8 mouse cellular contexts compared by ENCODE assay signal in the genomic region with DNA sequence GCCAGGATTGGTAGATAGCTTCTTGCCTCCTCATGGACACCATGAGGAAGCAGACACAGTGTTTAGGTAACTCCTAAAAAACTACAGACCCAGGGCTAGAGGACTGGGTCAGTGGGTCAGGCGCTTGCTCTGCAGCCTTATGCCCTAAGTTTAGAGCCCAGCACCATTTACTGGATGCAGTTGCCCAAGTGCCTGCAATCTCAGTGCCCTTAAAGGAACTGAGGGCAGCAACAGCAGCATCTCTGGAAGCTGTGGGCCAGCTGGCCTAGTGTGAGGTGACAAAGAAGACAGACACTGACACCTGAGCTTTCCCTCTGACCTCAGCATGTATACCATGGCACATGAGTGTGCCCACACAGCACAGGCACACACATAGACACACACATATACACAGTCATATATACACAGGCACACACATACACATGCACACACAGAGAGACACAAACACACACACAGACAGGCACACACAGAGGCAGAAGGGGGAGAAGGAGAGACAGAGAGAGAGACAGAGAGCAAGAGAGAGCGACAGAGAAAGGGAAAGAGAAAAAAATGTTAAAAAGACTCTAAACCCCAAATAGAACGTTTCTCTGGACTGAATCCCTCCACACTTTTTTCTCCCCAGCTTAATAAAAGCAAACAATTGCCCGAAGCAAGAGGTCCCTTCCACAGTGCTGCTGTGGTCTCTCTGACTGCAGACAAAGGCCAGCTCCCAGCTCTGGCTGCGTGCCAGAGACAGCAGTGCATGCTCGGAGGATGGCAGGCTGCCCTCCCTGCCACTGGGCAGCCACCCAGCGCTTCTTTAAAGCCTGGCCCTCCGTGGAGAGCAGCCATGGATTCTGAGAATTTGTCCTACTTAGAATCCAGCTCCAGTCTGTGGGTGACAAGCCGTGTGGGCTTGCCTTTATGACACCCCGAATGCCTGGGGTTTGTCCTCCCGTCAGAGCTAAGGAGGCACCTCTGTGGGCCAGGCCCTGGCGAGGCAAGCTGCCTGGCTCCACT.
DNase-seq lines count a peak whose midpoint lies in the region; ATAC-seq lines count a peak whose summit lies in the region.

No protein-coding gene starts in this region.

- no peak overlapping the region for H3K4me3 ChIP-seq in kidney, embryonic 15.5 days (replicated peaks)
- no peak overlapping the region for H3K4me3 ChIP-seq in heart, embryonic 10.5 days
- H3K4me3 ChIP-seq in lung, embryonic 16.5 days (ENCODE audit: low read length) = no peak overlapping the region

- no peaks in the 10 kb centered on the region for H3K9me3 ChIP-seq in kidney, embryonic 15.5 days (replicated peaks)
- H3K9me3 ChIP-seq in heart, embryonic 10.5 days = no peaks in the 10 kb centered on the region
- H3K9me3 ChIP-seq in lung, embryonic 16.5 days (ENCODE audit: control insufficient read depth, low read length) = no peaks in the 10 kb centered on the region

- ATAC-seq in kidney, embryonic 15.5 days (replicated peaks; ENCODE audit: low FRiP score) = no peak
- peak; percentile 85 for ATAC-seq in lung, embryonic 16.5 days (ENCODE audit: low read depth)

- 0 out of 2 replicates have a peak, but pooled peaks cover 4% of the 10 kb centered on the region for H3K27me3 ChIP-seq in kidney, embryonic 15.5 days
- H3K27me3 ChIP-seq in heart, embryonic 10.5 days (ENCODE audit: insufficient read depth, poor library complexity, severe bottlenecking) = peaks cover 59% of the 10 kb centered on the region
- H3K27me3 ChIP-seq in lung, embryonic 16.5 days (ENCODE audit: control insufficient read depth, insufficient read depth, low read depth, low read length) = 0 out of 2 replicates have a peak, but pooled peaks cover 4% of the 10 kb centered on the region

- H3K4me1 ChIP-seq in kidney, embryonic 15.5 days = peaks cover 9% of the 10 kb centered on the region; the same call in 1 of the 2 replicates
- H3K4me1 ChIP-seq in heart, embryonic 10.5 days = peaks cover 19% of the 10 kb centered on the region
- H3K4me1 ChIP-seq in lung, embryonic 16.5 days (replicated peaks; ENCODE audit: control insufficient read depth, insufficient read depth, low read length) = peaks cover 8% of the 10 kb centered on the region; the same call in 1 of the 2 replicates

- no peak overlapping the region for H3K9ac ChIP-seq in kidney, embryonic 15.5 days
- H3K9ac ChIP-seq in lung, embryonic 16.5 days (ENCODE audit: low read length) = no peak overlapping the region

- no peaks in the 10 kb centered on the region for H3K36me3 ChIP-seq in kidney, embryonic 15.5 days
- no peaks in the 10 kb centered on the region for H3K36me3 ChIP-seq in heart, embryonic 10.5 days
- H3K36me3 ChIP-seq in lung, embryonic 16.5 days (ENCODE audit: control insufficient read depth, insufficient read depth, low read length) = no peaks in the 10 kb centered on the region

- WGBS in kidney, embryonic 15.5 days = 52% methylated on average over 12 of the region's 12 CpGs
- 61% methylated on average over 12 of the region's 12 CpGs for WGBS in heart, embryonic 10.5 days
- 36% methylated on average over 12 of the region's 12 CpGs for WGBS in lung, embryonic 16.5 days

- peak; percentile 79 for DNase-seq in kidney, adult 18-20 months
- peak; percentile 29 for DNase-seq in fibroblast of lung, adult 2 months (ENCODE audit: low read depth)
- no peak for DNase-seq in heart, embryonic 10.5 days (ENCODE audit: low spot score)
- DNase-seq in kidney, postnatal 25 days = peak; percentile 82 to 88
- peak; percentile 53 for DNase-seq in retina, postnatal 7 days (ENCODE audit: low read depth, low spot score)
- DNase-seq in liver = no peak

- H3K27ac ChIP-seq in kidney, embryonic 15.5 days = no peak overlapping the region
- H3K27ac ChIP-seq in heart, embryonic 10.5 days = peak overlapping the region; percentile 30
- no peak overlapping the region for H3K27ac ChIP-seq in lung, embryonic 16.5 days (ENCODE audit: low read length)

- no peak overlapping the region for H3K4me2 ChIP-seq in kidney, embryonic 15.5 days
- no peak overlapping the region for H3K4me2 ChIP-seq in lung, embryonic 16.5 days (ENCODE audit: low read depth, low read length)

Comparison
In these comparisons a context has a peak if more than half of its experiments do, and no peak if none do; other contexts are left out.
1. DNase-seq: peak in kidney, adult 18-20 months (single experiment), fibroblast of lung, adult 2 months (single experiment), kidney, postnatal 25 days (2 of 2) and retina, postnatal 7 days (single experiment); none in heart, embryonic 10.5 days (single experiment) and liver (single experiment).